Mouse (Mus musculus): Measurements from ENCODE around the gene Haghl.

The Haghl gene

GRCm38 (mm10) chr17:25785281-25785745 is at the start of gene Haghl:
Gene Haghl, minus strand, starts transcription at chr17:25785673.
- peak; percentile 93 to 94 for DNase-seq (ENCODE audit: low spot score in 2 of 2)

- no peak for DNase-seq (ENCODE audit: low spot score in 2 of 2)
These were observed 49.2 kb upstream of the Haghl start for GRCm38 (mm10) chr17:25834595-25835222.

GRCm38 (mm10) chr17:25833961-25834594 is 48.6 kb upstream of the Haghl start:
- DNase-seq (ENCODE audit: low spot score in 2 of 2), result no peak

GRCm38 (mm10) chr17:25833291-25833663 is 47.8 kb upstream of the Haghl start, which contains the start of gene Stub1:
Gene Stub1, minus strand, starts transcription at chr17:25833404.
- peak; percentile 79 to 83 for DNase-seq (ENCODE audit: low spot score in 2 of 2)

- DNase-seq (ENCODE audit: low spot score in 2 of 2), result peak; percentile 98 to 99
These were observed 47.2 kb upstream of the Haghl start for GRCm38 (mm10) chr17:25832436-25833290.

- DNase-seq (ENCODE audit: low spot score in 2 of 2), result no peak
These were observed 46.2 kb upstream of the Haghl start for GRCm38 (mm10) chr17:25831451-25832281.

GRCm38 (mm10) chr17:25830806-25831431 is 45.4 kb upstream of the Haghl start:
- DNase-seq (ENCODE audit: low spot score in 2 of 2), result no peak

GRCm38 (mm10) chr17:25830200-25830753 is 44.8 kb upstream of the Haghl start:
- no peak for DNase-seq (ENCODE audit: low spot score in 2 of 2)

GRCm38 (mm10) chr17:25829558-25830017 is 44.1 kb upstream of the Haghl start:
- no peak for DNase-seq (ENCODE audit: low spot score in 2 of 2)

GRCm38 (mm10) chr17:25828712-25829557 is 43.5 kb upstream of the Haghl start, which contains the start of gene Jmjd8:
Gene Jmjd8, plus strand, starts transcription at chr17:25828867.
- DNase-seq (ENCODE audit: low spot score in 2 of 2), result peak; percentile 82

- no peak for DNase-seq (ENCODE audit: low spot score in 2 of 2)
These were observed 42.7 kb upstream of the Haghl start for GRCm38 (mm10) chr17:25828223-25828594.

- DNase-seq (ENCODE audit: low spot score in 2 of 2), result no peak
These were observed 42.2 kb upstream of the Haghl start for GRCm38 (mm10) chr17:25827546-25828222.

GRCm38 (mm10) chr17:25827011-25827410 is 41.5 kb upstream of the Haghl start:
- DNase-seq (ENCODE audit: low spot score in 2 of 2), result no peak

GRCm38 (mm10) chr17:25825984-25826570 is 40.6 kb upstream of the Haghl start:
- no peak for DNase-seq (ENCODE audit: low spot score in 2 of 2)

GRCm38 (mm10) chr17:25825311-25825710 is 39.8 kb upstream of the Haghl start:
- no peak for DNase-seq (ENCODE audit: low spot score in 2 of 2)

- no peak for DNase-seq (ENCODE audit: low spot score in 2 of 2)
These were observed 39.1 kb upstream of the Haghl start for GRCm38 (mm10) chr17:25824362-25825142.

- peak in 1 of 2 experiments; percentile 71 for DNase-seq (ENCODE audit: low spot score in 2 of 2)
These were observed 38.0 kb upstream of the Haghl start, which contains the start of gene Wdr24 for GRCm38 (mm10) chr17:25823452-25823851. Gene Wdr24, plus strand, starts transcription at chr17:25823627.

Data from right cerebral cortex, postnatal 36 days (tissue).